Mouse (Mus musculus) adrenal gland, postnatal 25 days (tissue): ENCODE measurements at regions not wholly inside any gene's neighbourhood (a gene's known extent, or its start where the extent isn't known, plus 50 kb on each side); places are given as distances from the start of the nearest gene placed in this dataset.

ENCODE experiments used
- DNase-seq: peaks from one replicate; pipeline ENCODE4 v3.0.0; 2021; ENCODE audit warnings: mixed read lengths

DNA sequence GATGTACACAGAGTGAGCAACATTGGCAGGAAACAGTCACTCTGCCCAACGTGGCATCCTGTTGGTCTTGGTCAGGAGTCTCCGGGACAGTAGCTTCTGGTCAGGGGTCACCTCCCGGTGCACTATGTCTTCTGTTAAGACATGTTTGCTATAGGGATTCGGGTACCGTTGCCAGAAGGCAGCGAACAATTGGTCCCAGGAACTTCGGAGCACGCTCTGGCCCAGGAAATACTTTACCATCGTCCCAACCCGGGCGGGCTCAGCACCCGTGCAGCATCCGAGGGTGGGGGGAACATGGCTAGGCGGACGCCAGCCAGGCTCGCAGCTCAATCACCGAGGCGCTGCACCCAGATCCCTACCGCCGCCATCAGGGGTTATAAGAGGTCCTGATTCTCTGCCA, 80.6 kb upstream of the Adam23 start:
- no peak for DNase-seq

- no peak for DNase-seq
Measured at GRCm38 (mm10) chr1:63367697-63368376, 77.9 kb upstream of the Adam23 start.

- no peak for DNase-seq
Measured at GRCm38 (mm10) chr1:63368921-63369320, 76.8 kb upstream of the Adam23 start.

GRCm38 (mm10) chr1:63369561-63369960, 76.1 kb upstream of the Adam23 start:
- no peak for DNase-seq

DNA sequence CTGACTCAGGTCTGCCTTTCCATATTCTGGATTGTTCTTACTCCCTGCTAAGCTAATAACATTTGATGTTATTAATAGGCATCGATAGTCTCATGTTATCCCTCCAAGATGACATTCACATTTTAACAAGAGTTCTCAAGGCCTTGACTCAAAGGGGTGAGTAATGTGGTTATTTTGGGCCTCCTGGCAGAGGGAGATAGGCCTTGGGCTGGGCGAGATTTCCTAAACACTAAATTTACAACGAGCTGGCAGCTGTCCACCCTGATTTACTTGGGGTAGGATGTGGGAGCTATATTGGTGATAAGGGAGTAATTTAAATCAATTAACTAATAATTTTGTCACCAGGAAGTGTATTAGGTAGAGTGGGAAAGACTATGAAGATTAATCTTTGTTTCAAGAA, 62.6 kb upstream of the Adam23 start:
- DNase-seq, result peak; percentile 69

- no peak for DNase-seq
Measured at GRCm38 (mm10) chr1:63385116-63385515, 60.6 kb upstream of the Adam23 start.

DNA sequence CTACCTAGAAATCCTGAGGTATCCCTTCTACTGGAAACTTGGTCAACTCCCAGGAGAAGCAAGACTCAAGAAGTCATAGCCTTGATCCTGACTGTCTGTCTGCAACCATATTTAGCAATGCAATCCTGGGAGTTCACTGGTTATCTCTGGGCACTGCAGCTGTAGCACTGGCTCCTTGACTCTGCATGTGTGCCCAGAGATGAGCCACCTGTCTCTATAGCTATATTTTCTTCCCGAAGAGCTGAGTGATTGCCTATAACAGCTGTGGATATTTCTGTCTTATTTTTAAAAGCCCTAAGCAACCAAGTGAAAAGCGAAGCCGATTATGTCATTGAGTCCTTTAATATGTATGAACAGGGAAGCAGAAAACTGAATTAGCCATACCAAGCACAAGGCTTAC, 50.3 kb upstream of the Adam23 start:
- no peak for DNase-seq
